Mouse (Mus musculus) lung, postnatal 0 days (tissue): ENCODE results near the gene Scrn3.

Experiments used
- CTCF ChIP-seq: IDR thresholded peaks from 2 replicates; pipeline ENCODE4 v1.5.1; 2016; ENCODE audit warnings: antibody characterized with exemption, mild to moderate bottlenecking
- EP300 ChIP-seq: IDR thresholded peaks from 2 replicates; pipeline ENCODE4 v1.6.1; 2016; ENCODE audit warnings: antibody characterized with exemption, mild to moderate bottlenecking, control low read depth

DNA sequence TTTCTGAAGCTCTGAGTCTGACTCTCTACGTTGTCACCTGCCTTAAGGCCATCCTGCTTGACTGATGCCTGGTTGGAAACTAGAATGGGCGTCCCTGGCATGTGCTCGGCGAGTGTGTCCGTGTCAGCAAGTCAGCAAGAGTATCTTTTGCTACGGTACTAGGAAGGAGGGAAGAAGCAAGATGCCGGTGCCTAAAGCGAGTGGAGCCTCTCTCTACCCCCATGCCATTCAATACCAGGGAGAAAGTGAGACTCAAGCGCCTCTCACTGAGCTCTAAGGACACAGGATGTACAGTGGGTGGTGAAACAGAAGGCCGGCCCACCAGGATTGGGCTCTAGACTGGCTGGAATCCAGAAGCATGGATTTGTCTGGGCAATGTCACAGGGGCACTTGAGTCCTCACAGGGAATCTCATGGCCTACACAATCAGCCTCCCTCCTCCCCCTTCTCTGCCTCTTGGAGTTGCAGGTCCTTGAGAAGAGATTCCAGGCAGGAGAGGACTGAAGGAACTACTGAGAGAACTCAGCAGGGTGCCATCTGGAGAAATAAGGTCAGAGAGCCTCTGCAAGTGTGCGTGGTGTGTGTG, 47.7 kb upstream of the Scrn3 start:
- TF ChIP-seq EP300 (no peak), CTCF (no peak)
